23 mouse cellular contexts compared by ENCODE assay signal in the genomic region with DNA sequence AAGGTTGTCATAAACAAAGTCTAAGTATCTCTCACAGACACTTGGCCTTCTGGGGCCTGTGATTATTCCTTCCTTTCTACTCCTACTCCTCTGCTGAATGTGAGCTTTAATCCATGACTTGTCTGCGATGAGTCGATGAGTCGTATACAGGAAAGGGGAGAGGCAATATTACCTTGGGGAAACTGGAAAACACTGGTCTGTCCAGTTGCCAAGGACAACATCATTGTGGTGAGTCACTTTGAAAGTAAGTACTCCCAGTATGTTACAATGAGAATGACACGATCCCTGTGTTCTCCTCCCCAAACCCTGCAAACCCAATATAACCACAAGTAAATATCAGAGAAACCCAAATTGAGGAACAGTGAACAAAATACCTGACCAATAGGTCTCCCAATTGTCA. TPM values are rescaled to one million over a fixed set of nuclear protein-coding genes. Genes with fewer than 3 reads are reported as not detected.
DNase-seq lines count a peak whose midpoint lies in the region; ATAC-seq and TF ChIP-seq lines count a peak whose summit lies in the region.
"Had no signal": no experiment of that assay in that cellular context is flagged by ENCODE, and none has a peak within 500 bp of the region (broad histone marks: within the 10 kb centered on the region; RNA-seq: fewer than 3 reads in every experiment).

No protein-coding gene starts in this region.

- H3K27ac ChIP-seq in stomach, postnatal 0 days (replicated peaks), result no peak overlapping the region
- H3K27ac ChIP-seq: forebrain, embryonic 12.5 days; hindbrain, embryonic 12.5 days; limb, embryonic 15.5 days; liver, embryonic 15.5 days had no signal

- no peaks in the 10 kb centered on the region for H3K36me3 ChIP-seq in stomach, postnatal 0 days (ENCODE audit: control insufficient read depth, insufficient read depth, low read length)
- H3K36me3 ChIP-seq: forebrain, embryonic 12.5 days; hindbrain, embryonic 12.5 days; limb, embryonic 15.5 days; liver, embryonic 15.5 days had no signal

- H3K4me3 ChIP-seq in stomach, postnatal 0 days (ENCODE audit: low read depth, low read length), result no peak overlapping the region
- H3K4me3 ChIP-seq: forebrain, embryonic 12.5 days; hindbrain, embryonic 12.5 days; limb, embryonic 15.5 days; liver, embryonic 15.5 days; megakaryocyte, embryonic 14.5 days had no signal

- no peaks in the 10 kb centered on the region for H3K27me3 ChIP-seq in stomach, postnatal 0 days (ENCODE audit: control insufficient read depth, insufficient read depth, low read length)
- H3K27me3 ChIP-seq: forebrain, embryonic 12.5 days; hindbrain, embryonic 12.5 days; limb, embryonic 15.5 days; liver, embryonic 15.5 days; megakaryocyte, embryonic 14.5 days had no signal

- no peak for TF ChIP-seq CTCF in stomach, postnatal 0 days (IDR thresholded peaks at IDR 0.05; ENCODE audit: low read depth)

- DNase-seq in gastrocnemius, adult 18-20 months (ENCODE audit: low spot score), result peak; percentile 42
- DNase-seq in gastrocnemius, postnatal 10 days, result no peak
- DNase-seq in MN1 (ENCODE audit: low spot score), result peak; percentile 10
- peak; percentile 39 for DNase-seq in adrenal gland, postnatal 14 days
- no peak for DNase-seq in stomach, postnatal 0 days (ENCODE audit: low spot score)
- no peak for DNase-seq in retina, embryonic 14.5 days (ENCODE audit: low spot score)
- no peak for DNase-seq in frontal cortex, postnatal 14 days (ENCODE audit: low spot score in 2 of 2)
- DNase-seq: cerebellum, adult 18-20 months; cerebellum, postnatal 36 days; gastrocnemius, postnatal 25 days; heart, postnatal 14 days; kidney, adult 2 months; kidney, postnatal 25 days; right cerebral cortex, postnatal 4 days; thymus, postnatal 14 days had no signal

- no peaks in the 10 kb centered on the region for H3K4me1 ChIP-seq in stomach, postnatal 0 days (replicated peaks; ENCODE audit: control insufficient read depth, insufficient read depth)
- H3K4me1 ChIP-seq: forebrain, embryonic 12.5 days; hindbrain, embryonic 12.5 days; limb, embryonic 15.5 days; liver, embryonic 15.5 days; megakaryocyte, embryonic 14.5 days had no signal

- ATAC-seq in stomach, postnatal 0 days (ENCODE audit: low FRiP score, low TSS enrichment), result no peak
- ATAC-seq: lung, postnatal 0 days; midbrain, embryonic 16.5 days had no signal

- no peak overlapping the region for H3K4me2 ChIP-seq in stomach, postnatal 0 days (replicated peaks; ENCODE audit: low read depth)
- H3K4me2 ChIP-seq: forebrain, embryonic 12.5 days; heart, embryonic 11.5 days; hindbrain, embryonic 12.5 days; limb, embryonic 15.5 days; liver, embryonic 15.5 days had no signal

- no peaks in the 10 kb centered on the region for H3K9me3 ChIP-seq in stomach, postnatal 0 days (ENCODE audit: control insufficient read depth, low read length)
- H3K9me3 ChIP-seq: forebrain, embryonic 12.5 days; hindbrain, embryonic 12.5 days; limb, embryonic 15.5 days; liver, embryonic 15.5 days; megakaryocyte, embryonic 14.5 days had no signal

- no peak overlapping the region for H3K9ac ChIP-seq in stomach, postnatal 0 days (ENCODE audit: low read length)
- H3K9ac ChIP-seq: forebrain, embryonic 12.5 days; hindbrain, embryonic 12.5 days; limb, embryonic 15.5 days; liver, embryonic 15.5 days had no signal

- peak; percentile 26 for TF ChIP-seq EP300 in stomach, postnatal 0 days (optimal IDR thresholded peaks at IDR 0.05)

- 59% methylated on average over 4 of the region's 4 CpGs for WGBS in stomach, postnatal 0 days

RNA-seq across cellular contexts. Expression of gene Dusp22, which starts 17.7 kb away (rescaled TPM):
- 10 to 100 TPM; 46.9 to 47.9 TPM for total RNA-seq in gastrocnemius, adult 18-20 months (2021)
- 10 to 100 TPM; 40.5 to 45.5 TPM for total RNA-seq in gastrocnemius, postnatal 10 days (2021)
- total RNA-seq in adrenal gland, postnatal 14 days (2021), result 33.9 and 39.1 TPM in 2 replicates
- 49.2 and 51.4 TPM in 2 replicates for polyA plus RNA-seq in stomach, postnatal 0 days (2015; fragmentation: Nextera tagmentation; extraction: Ambion mirVana)

Comparison
In these comparisons a context has a peak if more than half of its experiments do, and no peak if none do; other contexts are left out.
1. DNase-seq: peak in gastrocnemius, adult 18-20 months (single experiment), MN1 (single experiment) and adrenal gland, postnatal 14 days (single experiment); none in gastrocnemius, postnatal 10 days (single experiment), stomach, postnatal 0 days (single experiment), retina, embryonic 14.5 days (single experiment) and frontal cortex, postnatal 14 days (0 of 2).